Mouse (Mus musculus): ENCODE measurements at regions not wholly inside any gene's neighbourhood (a gene's known extent, or its start where the extent isn't known, plus 50 kb on each side); places are given as distances from the start of the nearest gene placed in this dataset.

DNA sequence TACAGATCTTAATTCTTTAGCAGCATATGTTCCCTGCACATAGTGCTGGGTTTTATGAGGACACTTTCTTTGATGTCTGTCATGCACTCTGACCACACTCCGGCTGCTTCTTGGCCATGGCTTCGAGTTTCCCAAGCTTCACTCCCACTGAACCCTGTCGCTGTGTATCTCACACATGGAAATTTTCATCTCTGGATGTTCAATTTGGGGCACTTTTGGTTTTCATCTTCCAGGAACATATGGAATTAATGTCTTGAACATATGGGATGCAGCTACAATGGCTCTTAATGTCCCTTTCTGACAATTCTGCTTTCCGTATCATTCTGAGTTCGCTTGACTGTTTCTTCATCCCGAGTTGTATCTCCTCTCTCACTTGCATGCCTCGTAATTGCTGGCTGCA is 462.8 kb downstream of the Tbc1d22a start:
- TF ChIP-seq CTCF (IDR thresholded peaks at IDR 0.05; ENCODE audit: low read depth, low read length) (no peak), POLR2AphosphoS5 (IDR thresholded peaks at IDR 0.05; ENCODE audit: insufficient replicate concordance, low read depth, low read length) (no peak), TAL1 (conservative IDR thresholded peaks at IDR 0.05; ENCODE audit: low read depth, low read length) (no peak), GATA1 (IDR thresholded peaks at IDR 0.05; ENCODE audit: borderline replicate concordance, low read length) (no peak), GATA2 (IDR thresholded peaks at IDR 0.05; ENCODE audit: borderline replicate concordance, low read depth, low read length) (no peak)
